Mouse (Mus musculus): ENCODE measurements around the gene Apol7e.
"Not testable (repeated sequence)": the region's sequence is repeated elsewhere in the genome, so short reads cannot be mapped to it uniquely, and the experiment has no call there.

Apol7e gene

GRCm38 (mm10) chr15:77698656-77699055, at the start of gene Apol7e:
Gene Apol7e, plus strand, starts transcription at chr15:77698857.
- not testable (repeated sequence) for DNase-seq

- DNase-seq, result not testable (repeated sequence)
These were observed 47.5 kb upstream of the Apol7e start for GRCm38 (mm10) chr15:77651143-77651542.

GRCm38 (mm10) chr15:77659773-77660172, 38.9 kb upstream of the Apol7e start:
- not testable (repeated sequence) for DNase-seq

- not testable (repeated sequence) for DNase-seq
These were observed 36.8 kb upstream of the Apol7e start for GRCm38 (mm10) chr15:77661841-77662240.

- not testable (repeated sequence) for DNase-seq
These were observed 24.6 kb upstream of the Apol7e start for GRCm38 (mm10) chr15:77674081-77674480.

- peak; percentile 22 to 57 for DNase-seq
These were observed 14.7 kb upstream of the Apol7e start for GRCm38 (mm10) chr15:77683944-77684343.

- DNase-seq, result not testable (repeated sequence)
These were observed 6.9 kb upstream of the Apol7e start for GRCm38 (mm10) chr15:77691532-77692311.

GRCm38 (mm10) chr15:77694687-77695295, 3.9 kb upstream of the Apol7e start:
- DNase-seq, result peak; percentile 6 to 9

GRCm38 (mm10) chr15:77705306-77705705, 6.6 kb downstream of the Apol7e start:
- not testable (repeated sequence) for DNase-seq

GRCm38 (mm10) chr15:77708936-77709335, 10.3 kb downstream of the Apol7e start:
- DNase-seq, result not testable (repeated sequence)

GRCm38 (mm10) chr15:77718240-77718639, 19.6 kb downstream of the Apol7e start:
- not testable (repeated sequence) for DNase-seq

- not testable (repeated sequence) for DNase-seq
These were observed 22.9 kb downstream of the Apol7e start for GRCm38 (mm10) chr15:77721509-77721908.

- DNase-seq, result not testable (repeated sequence)
These were observed 25.7 kb downstream of the Apol7e start for GRCm38 (mm10) chr15:77724208-77724911.

GRCm38 (mm10) chr15:77725393-77726020, 26.9 kb downstream of the Apol7e start:
- DNase-seq, result not testable (repeated sequence)

GRCm38 (mm10) chr15:77727139-77727538, 28.5 kb downstream of the Apol7e start:
- DNase-seq, result peak; percentile 19 to 22

GRCm38 (mm10) chr15:77727745-77728144, 29.1 kb downstream of the Apol7e start:
- not testable (repeated sequence) for DNase-seq

- DNase-seq, result not testable (repeated sequence)
These were observed 30.1 kb downstream of the Apol7e start, which contains the start of gene Apol9b for GRCm38 (mm10) chr15:77728739-77729138. Gene Apol9b, plus strand, starts transcription at chr15:77729039.

GRCm38 (mm10) chr15:77731605-77732004, 32.9 kb downstream of the Apol7e start:
- no peak for DNase-seq

- DNase-seq, result not testable (repeated sequence)
These were observed 34.2 kb downstream of the Apol7e start for GRCm38 (mm10) chr15:77732851-77733250.

GRCm38 (mm10) chr15:77733380-77733779, 34.7 kb downstream of the Apol7e start:
- peak; percentile 51 to 73 for DNase-seq

GRCm38 (mm10) chr15:77733903-77734302, 35.2 kb downstream of the Apol7e start:
- not testable (repeated sequence) for DNase-seq

- no peak for DNase-seq
These were observed 42.0 kb downstream of the Apol7e start for GRCm38 (mm10) chr15:77740511-77741297.
